Mouse (Mus musculus) forebrain, embryonic 14.5 days (tissue): ENCODE results near the gene Ccng1. TPM values are rescaled to one million over a fixed set of nuclear protein-coding genes. Genes with fewer than 3 reads are reported as not detected.

Experiments used
- ATAC-seq: fragments of 200-750 bp; cut with Nextera tagmentation; 2 replicates; pipeline ENCODE4 v1.8.0; 2017; ENCODE audit warnings: mild to moderate bottlenecking, moderate library complexity
- DNase-seq: peaks from one replicate; pipeline ENCODE4 v3.0.0-alpha.2; 2015; ENCODE audit warnings: low spot score
- H3K27ac ChIP-seq: fragments of 300-500 bp; sonication (generic); 2 replicates; pipeline ENCODE4 v1.5.1; 2014; ENCODE audit warnings: low read depth, mild to moderate bottlenecking, control low read depth, low read length, moderate library complexity
- H3K27me3 ChIP-seq: fragments of 300-500 bp; sonication (generic); replicated peaks from 2 replicates; pipeline ENCODE4 v1.6.1; 2014; ENCODE audit warnings: low read length, control low read depth, mixed read lengths; ENCODE audit not compliant: control insufficient read depth, insufficient read depth
- H3K36me3 ChIP-seq: fragments of 300-500 bp; sonication (generic); 2 replicates; pipeline ENCODE4 v1.6.1; 2014; ENCODE audit warnings: low read length, control low read depth; ENCODE audit not compliant: control insufficient read depth, insufficient read depth
- H3K4me1 ChIP-seq: fragments of 300-500 bp; sonication (generic); 2 replicates; pipeline ENCODE4 v1.6.1; 2014; ENCODE audit warnings: antibody characterized with exemption, low read length, control low read depth; ENCODE audit not compliant: control insufficient read depth, insufficient read depth
- H3K4me2 ChIP-seq: fragments of 300-500 bp; sonication (generic); 2 replicates; pipeline ENCODE4 v1.6.1; 2014; ENCODE audit warnings: mild to moderate bottlenecking, control low read depth, low read length
- H3K4me3 ChIP-seq: fragments of 300-500 bp; sonication (generic); 2 replicates; pipeline ENCODE4 v1.5.1; 2014; ENCODE audit warnings: low read depth, low read length, control low read depth
- H3K9ac ChIP-seq: fragments of 300-500 bp; sonication (generic); 2 replicates; pipeline ENCODE4 v1.6.1; 2014; ENCODE audit warnings: mild to moderate bottlenecking, low read length, control low read depth, moderate library complexity
- H3K9me3 ChIP-seq: fragments of 300-500 bp; sonication (generic); replicated peaks from 2 replicates; pipeline ENCODE4 v1.6.1; 2016; ENCODE audit warnings: low read length, control low read depth, mixed read lengths; ENCODE audit not compliant: control insufficient read depth
- WGBS: fragments of 180-500 bp; shearing (Covaris S2); extraction: QIAGEN DNeasy Blood & Tissue Kit; methylation state at CpG from one replicate; pipeline ENCODE4 v1.1.7; 2014; 5-methylcytosine and 5-hydroxymethylcytosine counted together
- polyA plus RNA-seq: library from polyadenylated mRNA; unstranded; fragments of >200 nt; fragmentation: Nextera tagmentation; extraction: Ambion mirVana; gene quantifications from 2 replicates; pipeline ENCODE4 v1.2.1, GENCODE M21; 2014

The Ccng1 gene
- 31.7 and 39.0 TPM in 2 replicates for polyA plus RNA-seq

- Histone ChIP-seq H3K9me3 (no peaks in the 10 kb centered on the region), H3K27ac (no peak within 1 kb of the TSS), H3K4me3 (peak within 1 kb of the TSS; percentile 76), H3K4me2 (peak within 1 kb of the TSS; percentile 73), H3K4me1 (peaks cover 4% of the 10 kb centered on the region; the same call in 1 of the 2 replicates), H3K36me3 (no peaks in the 10 kb centered on the region), H3K27me3 (no peaks in the 10 kb centered on the region), H3K9ac (peak within 1 kb of the TSS; percentile 84)
- WGBS = 0% methylated on average over 25 of the region's 25 CpGs
- peak; percentile 99 for ATAC-seq
- DNase-seq = peak; percentile 97
These were observed at the start of gene Ccng1 for GRCm38 (mm10) chr11:40755109-40755627. Gene Ccng1, minus strand, starts transcription at chr11:40755311.

- Histone ChIP-seq H3K9me3 (no peaks in the 10 kb centered on the region), H3K4me1 (no peaks in the 10 kb centered on the region), H3K27me3 (no peaks in the 10 kb centered on the region), H3K4me3 (no peak overlapping the region), H3K27ac (no peak overlapping the region), H3K9ac (no peak overlapping the region), H3K4me2 (no peak overlapping the region), H3K36me3 (no peaks in the 10 kb centered on the region)
- 25% methylated on average over 5 of the region's 5 CpGs for WGBS
- DNase-seq (peak; percentile 17), ATAC-seq (no peak)
These were observed 35.2 kb upstream of the Ccng1 start for GRCm38 (mm10) chr11:40790307-40790706.

GRCm38 (mm10) chr11:40789701-40790100 lies 34.6 kb upstream of the Ccng1 start:
- H3K9me3 ChIP-seq = no peaks in the 10 kb centered on the region
- no peak overlapping the region for H3K9ac ChIP-seq
- no peak for ATAC-seq
- H3K4me2 ChIP-seq = no peak overlapping the region
- 47% methylated on average over 4 of the region's 4 CpGs for WGBS
- no peaks in the 10 kb centered on the region for H3K27me3 ChIP-seq
- no peaks in the 10 kb centered on the region for H3K4me1 ChIP-seq
- no peak overlapping the region for H3K4me3 ChIP-seq
- H3K36me3 ChIP-seq = no peaks in the 10 kb centered on the region
- DNase-seq = no peak
- H3K27ac ChIP-seq = no peak overlapping the region

- ATAC-seq (no peak), DNase-seq (no peak)
- no peaks in the 10 kb centered on the region for H3K9me3 ChIP-seq
- no peak overlapping the region for H3K27ac ChIP-seq
- no peaks in the 10 kb centered on the region for H3K36me3 ChIP-seq
- no peaks in the 10 kb centered on the region for H3K4me1 ChIP-seq
- 85% methylated on average over 2 of the region's 2 CpGs for WGBS
- H3K4me3 ChIP-seq = no peak overlapping the region
- H3K4me2 ChIP-seq = no peak overlapping the region
- H3K9ac ChIP-seq = no peak overlapping the region
- no peaks in the 10 kb centered on the region for H3K27me3 ChIP-seq
These were observed 31.8 kb upstream of the Ccng1 start for GRCm38 (mm10) chr11:40786900-40787299.

GRCm38 (mm10) chr11:40784326-40784725 lies 29.2 kb upstream of the Ccng1 start:
- DNase-seq = peak; percentile 43
- H3K27me3 ChIP-seq = no peaks in the 10 kb centered on the region
- H3K4me3 ChIP-seq = no peak overlapping the region
- H3K27ac ChIP-seq = no peak overlapping the region
- H3K4me2 ChIP-seq = no peak overlapping the region
- H3K9ac ChIP-seq = no peak overlapping the region
- no peaks in the 10 kb centered on the region for H3K4me1 ChIP-seq
- H3K36me3 ChIP-seq = no peaks in the 10 kb centered on the region
- ATAC-seq = no peak; the same call in 1 of the 2 replicates
- WGBS = 70% methylated on average over 8 of the region's 8 CpGs
- H3K9me3 ChIP-seq = no peaks in the 10 kb centered on the region

- 87% methylated on average over 1 of the region's 1 CpGs for WGBS
- H3K9me3 ChIP-seq = no peaks in the 10 kb centered on the region
- H3K4me1 ChIP-seq = no peaks in the 10 kb centered on the region
- H3K27ac ChIP-seq = no peak overlapping the region
- ATAC-seq (no peak), DNase-seq (no peak)
- H3K9ac ChIP-seq = no peak overlapping the region
- H3K4me3 ChIP-seq = no peak overlapping the region
- no peaks in the 10 kb centered on the region for H3K27me3 ChIP-seq
- no peak overlapping the region for H3K4me2 ChIP-seq
- no peaks in the 10 kb centered on the region for H3K36me3 ChIP-seq
These were observed 28.2 kb upstream of the Ccng1 start for GRCm38 (mm10) chr11:40783346-40783745.

- no peak overlapping the region for H3K9ac ChIP-seq
- H3K27ac ChIP-seq = no peak overlapping the region
- H3K9me3 ChIP-seq = no peaks in the 10 kb centered on the region
- DNase-seq = peak; percentile 62
- no peaks in the 10 kb centered on the region for H3K4me1 ChIP-seq
- no peaks in the 10 kb centered on the region for H3K27me3 ChIP-seq
- WGBS = 63% methylated on average over 2 of the region's 2 CpGs
- peak; percentile 69 for ATAC-seq
- no peak overlapping the region for H3K4me2 ChIP-seq
- no peak overlapping the region for H3K4me3 ChIP-seq
- no peaks in the 10 kb centered on the region for H3K36me3 ChIP-seq
These were observed 26.7 kb upstream of the Ccng1 start for GRCm38 (mm10) chr11:40781857-40782256.

GRCm38 (mm10) chr11:40775315-40776269 lies 20.5 kb upstream of the Ccng1 start:
- ATAC-seq = peak; percentile 60
- WGBS = 36% methylated on average over 12 of the region's 12 CpGs
- H3K4me1 ChIP-seq = no peaks in the 10 kb centered on the region
- peak; percentile 83 for DNase-seq
- no peak overlapping the region for H3K4me3 ChIP-seq
- H3K9ac ChIP-seq = no peak overlapping the region
- H3K9me3 ChIP-seq = no peaks in the 10 kb centered on the region
- no peaks in the 10 kb centered on the region for H3K27me3 ChIP-seq
- no peak overlapping the region for H3K4me2 ChIP-seq
- no peak overlapping the region for H3K27ac ChIP-seq
- no peaks in the 10 kb centered on the region for H3K36me3 ChIP-seq

GRCm38 (mm10) chr11:40764690-40765089 lies 9.6 kb upstream of the Ccng1 start:
- no peak overlapping the region for H3K9ac ChIP-seq
- WGBS = 83% methylated on average over 4 of the region's 4 CpGs
- no peaks in the 10 kb centered on the region for H3K4me1 ChIP-seq
- ATAC-seq (no peak), DNase-seq (no peak)
- H3K27ac ChIP-seq = no peak overlapping the region
- H3K4me2 ChIP-seq = no peak overlapping the region
- no peak overlapping the region for H3K4me3 ChIP-seq
- H3K36me3 ChIP-seq = no peaks in the 10 kb centered on the region
- H3K9me3 ChIP-seq = no peaks in the 10 kb centered on the region
- no peaks in the 10 kb centered on the region for H3K27me3 ChIP-seq
